Mouse (Mus musculus) cerebellum, postnatal 36 days (tissue): ENCODE measurements around the gene 1810030O07Rik.
A peak's percentile ranks its signal among the peaks of the same experiment; 100 is the strongest.
"Not testable (repeated sequence)": the region's sequence is repeated elsewhere in the genome, so short reads cannot be mapped to it uniquely, and the experiment has no call there.

Experiments
- DNase-seq, 2 experiments: peaks; one replicate each; pipeline ENCODE4 v3.0.0; 2021 to 2022; ENCODE audit warnings: mixed read lengths in 2 of 2

Gene 1810030O07Rik

GRCm38 (mm10) chrX:12673054-12673775 lies at the start of gene 1810030O07Rik:
TSS of gene 1810030O07Rik (minus strand) at chrX:12673668.
- DNase-seq = peak; percentile 85 to 86

GRCm38 (mm10) chrX:12716036-12716435 lies 42.6 kb upstream of the 1810030O07Rik start:
- no peak for DNase-seq

- DNase-seq = no peak
These were observed 40.3 kb upstream of the 1810030O07Rik start for GRCm38 (mm10) chrX:12713796-12714195.

DNA sequence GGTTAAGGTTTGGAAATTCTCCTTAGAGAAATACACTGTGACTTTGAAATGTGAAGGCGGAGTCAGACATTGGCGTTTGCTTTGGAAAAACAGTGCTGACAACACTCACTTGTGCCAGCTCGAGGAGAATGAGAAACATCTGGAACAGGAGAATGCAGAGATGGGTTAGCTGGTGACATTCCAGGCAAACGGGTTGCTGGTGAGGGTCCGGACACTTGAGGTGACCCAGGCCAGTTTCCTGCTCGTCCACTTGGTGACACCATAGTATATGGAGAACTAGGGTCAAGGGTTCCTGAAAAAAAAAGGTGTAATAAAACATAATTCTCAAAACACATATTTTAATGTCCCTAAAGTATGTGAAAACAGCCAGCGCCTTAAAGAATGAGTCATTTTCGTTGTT lies 13.4 kb upstream of the 1810030O07Rik start:
- no peak for DNase-seq

- no peak for DNase-seq
These were observed 12.6 kb upstream of the 1810030O07Rik start for GRCm38 (mm10) chrX:12686071-12686470.

DNA sequence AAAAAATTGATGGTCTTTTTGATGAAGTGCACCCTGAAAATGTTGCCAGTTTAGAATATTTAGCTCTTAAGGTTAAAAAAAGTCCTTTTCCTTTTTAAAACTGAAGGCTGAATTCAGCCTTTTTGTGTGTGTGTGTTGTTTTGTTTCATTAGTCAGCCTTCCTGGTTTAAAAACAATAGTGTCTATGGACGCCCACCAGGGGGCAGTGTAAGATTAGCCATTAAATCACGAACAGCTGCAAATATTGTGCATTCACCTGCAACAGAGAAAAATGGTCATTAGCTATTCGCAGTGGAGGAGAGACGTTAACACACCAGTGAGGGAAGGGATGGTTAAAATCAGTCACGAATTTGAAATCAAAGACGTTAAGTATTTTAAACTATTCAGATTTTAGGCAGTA lies 3.9 kb upstream of the 1810030O07Rik start:
- DNase-seq = peak; percentile 69 to 74

- no peak for DNase-seq
These were observed 19.6 kb downstream of the 1810030O07Rik start for GRCm38 (mm10) chrX:12653879-12654278.

DNA sequence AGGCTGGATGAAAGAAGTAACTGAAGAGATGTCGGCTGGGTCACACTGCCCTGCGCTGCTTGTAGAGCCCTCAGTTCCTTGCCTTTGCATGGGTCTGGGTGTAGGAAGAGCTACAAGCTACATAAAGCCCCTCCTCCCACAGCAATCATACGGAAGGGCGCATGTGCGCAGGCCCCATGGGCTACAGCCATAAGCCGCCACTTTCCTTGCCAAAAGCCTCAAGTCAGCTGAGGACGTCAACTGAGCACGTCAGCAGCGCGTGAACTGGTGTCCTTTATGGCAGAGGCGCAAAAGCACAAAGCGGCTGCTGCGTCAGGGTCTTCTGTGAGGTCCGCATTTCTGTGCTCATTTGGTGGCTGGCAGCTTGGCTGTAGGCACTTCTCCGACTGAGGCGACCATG lies 21.6 kb downstream of the 1810030O07Rik start:
- no peak for DNase-seq

DNA sequence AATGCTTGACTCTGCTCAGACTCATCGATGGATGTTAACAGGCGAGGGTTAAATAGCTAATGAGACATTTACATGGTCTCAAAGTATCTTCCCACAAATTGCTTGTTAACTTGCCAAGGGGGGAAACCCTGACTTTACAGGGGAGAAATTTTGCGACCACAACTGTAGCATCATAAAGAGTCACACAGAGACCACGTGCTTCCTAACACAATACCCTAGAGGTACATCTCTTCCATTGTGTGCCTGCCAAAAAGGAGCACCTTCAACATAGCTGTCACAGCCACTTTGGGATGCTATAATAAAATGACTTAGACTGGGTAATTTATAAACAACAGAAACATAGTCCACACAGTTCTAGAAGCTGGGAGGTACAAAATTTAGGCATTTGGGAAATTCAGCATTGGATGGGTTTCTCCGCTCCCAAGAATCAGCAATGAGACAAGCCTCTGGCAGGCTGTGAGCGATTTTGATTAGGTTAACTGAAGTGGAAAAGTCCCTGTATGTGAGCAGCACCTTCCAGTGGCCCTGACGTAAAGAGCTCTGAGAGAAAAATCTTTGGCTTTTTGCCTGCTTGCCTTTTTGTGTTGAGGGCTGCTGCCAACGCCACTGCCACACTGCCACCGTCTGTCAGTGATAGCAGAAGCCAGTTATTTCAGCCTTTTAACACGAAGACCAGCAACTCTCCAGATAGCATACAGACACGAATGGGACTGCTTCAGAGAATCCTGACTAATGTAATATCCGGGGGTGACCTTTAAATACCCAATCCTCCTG lies 27.8 kb downstream of the 1810030O07Rik start:
- DNase-seq = peak; percentile 37 to 50

DNA sequence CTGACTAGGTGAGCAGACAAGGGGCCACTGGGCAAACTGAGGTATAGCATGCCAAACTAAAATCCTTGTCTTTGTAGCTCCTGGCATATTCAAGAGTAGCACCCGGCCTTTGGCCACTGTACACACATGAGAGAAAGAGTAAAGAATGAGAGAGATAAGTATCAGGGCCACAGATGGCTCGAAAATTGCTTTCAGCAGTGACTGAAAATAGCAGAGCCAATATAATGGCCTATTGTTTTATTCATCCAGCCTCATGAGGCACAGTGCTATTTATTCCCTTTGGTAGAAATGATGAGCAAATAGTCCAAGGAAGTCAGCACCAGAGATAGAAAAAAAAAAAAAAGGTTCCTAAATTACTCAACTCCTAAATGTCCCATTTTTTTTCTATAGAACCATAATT lies 28.5 kb downstream of the 1810030O07Rik start:
- no peak for DNase-seq

DNA sequence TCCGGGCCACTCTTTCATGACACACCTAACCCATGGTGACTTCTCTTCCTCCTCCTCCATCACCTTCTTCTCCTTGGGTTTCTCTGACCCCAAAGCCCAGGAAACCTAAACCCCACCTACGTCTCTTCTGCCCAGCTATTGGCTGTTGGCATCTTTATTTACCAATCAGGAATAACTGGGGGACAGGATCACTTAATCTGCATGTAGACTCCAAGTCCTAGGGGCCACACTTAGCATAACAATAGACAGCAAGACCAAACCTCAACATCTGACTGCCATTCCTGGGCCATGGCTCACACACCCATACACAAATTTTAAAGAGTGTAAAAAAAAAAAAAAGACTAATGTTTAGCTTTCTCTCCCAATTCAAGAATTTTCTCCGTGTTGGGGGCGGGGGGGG lies 48.3 kb downstream of the 1810030O07Rik start:
- no peak for DNase-seq

DNA sequence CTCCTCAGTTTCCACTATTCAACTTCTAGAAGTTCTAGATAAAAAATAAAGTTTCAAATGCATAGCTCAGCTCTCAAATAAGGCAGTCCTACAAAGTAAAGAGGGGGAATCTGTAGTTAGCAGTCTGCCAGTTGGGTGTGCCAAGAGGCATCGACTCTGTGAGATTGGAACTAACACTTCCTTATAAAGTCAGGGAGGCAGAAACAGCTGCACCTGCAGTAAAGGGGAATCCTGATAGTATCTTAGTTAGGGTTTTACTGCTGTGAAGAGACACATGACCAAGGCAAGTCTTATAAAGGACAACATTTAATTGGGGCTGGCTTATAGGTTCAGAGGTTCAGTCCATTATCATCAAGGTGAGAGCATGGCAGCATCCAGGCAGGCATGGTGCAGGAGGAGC lies 61.1 kb downstream of the 1810030O07Rik start:
- not testable (repeated sequence) for DNase-seq

DNA sequence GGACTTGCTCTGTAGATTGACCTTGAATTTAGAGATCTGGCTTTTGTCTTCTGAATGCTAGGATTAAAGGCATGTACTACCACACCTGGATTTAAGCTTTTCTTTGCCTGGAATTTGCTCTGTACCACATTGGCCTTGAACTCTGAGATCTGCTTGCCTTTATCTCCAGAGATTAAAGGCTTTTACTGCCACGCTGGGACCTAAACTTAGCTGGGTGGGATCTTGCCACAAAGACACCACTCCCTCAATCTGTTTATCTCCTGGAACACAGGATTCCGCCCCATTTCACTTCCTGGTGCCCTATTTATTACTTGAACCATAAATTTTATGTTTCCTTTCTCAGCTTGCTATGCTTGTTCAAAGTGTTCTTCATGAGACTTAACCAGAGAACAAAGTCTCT lies 62.3 kb downstream of the 1810030O07Rik start:
- DNase-seq = no peak

DNA sequence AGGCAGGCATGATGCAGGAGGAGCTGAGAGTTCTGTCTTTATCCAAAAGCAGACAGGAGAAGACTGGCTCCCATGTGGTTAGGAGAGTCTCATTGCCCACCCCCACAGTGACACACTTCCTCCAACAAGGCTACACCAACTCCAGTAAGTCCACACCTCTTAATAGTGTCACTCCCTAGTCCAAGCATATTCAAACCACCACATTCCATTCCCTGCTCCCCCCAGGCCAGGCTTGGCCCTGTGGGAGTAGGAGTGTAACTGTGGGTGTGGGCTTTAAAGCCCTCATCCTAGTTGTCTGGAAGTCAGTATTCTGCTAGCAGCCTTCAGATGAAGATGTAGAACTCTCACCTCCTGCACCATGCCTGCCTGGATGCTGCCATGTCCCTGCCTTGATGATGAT lies 62.9 kb downstream of the 1810030O07Rik start:
- not testable (repeated sequence) for DNase-seq
